Mouse (Mus musculus) heart, adult 11 months (tissue): ENCODE measurements at regions not wholly inside any gene's neighbourhood (a gene's known extent, or its start where the extent isn't known, plus 50 kb on each side); places are given as distances from the start of the nearest gene placed in this dataset.

Experiments
- DNase-seq: peaks from one replicate; pipeline ENCODE4 v3.0.0; 2022

GRCm38 (mm10) chr1:128667121-128667762 lies 75.1 kb upstream of the Cxcr4 start:
- no peak for DNase-seq

GRCm38 (mm10) chr1:128663207-128663606 lies 71.1 kb upstream of the Cxcr4 start:
- DNase-seq, result no peak

- DNase-seq, result no peak
These were observed 67.8 kb upstream of the Cxcr4 start for GRCm38 (mm10) chr1:128659857-128660256.

- no peak for DNase-seq
These were observed 66.7 kb upstream of the Cxcr4 start for GRCm38 (mm10) chr1:128658802-128659201.

- no peak for DNase-seq
These were observed 62.2 kb upstream of the Cxcr4 start for GRCm38 (mm10) chr1:128654099-128654862.

DNA sequence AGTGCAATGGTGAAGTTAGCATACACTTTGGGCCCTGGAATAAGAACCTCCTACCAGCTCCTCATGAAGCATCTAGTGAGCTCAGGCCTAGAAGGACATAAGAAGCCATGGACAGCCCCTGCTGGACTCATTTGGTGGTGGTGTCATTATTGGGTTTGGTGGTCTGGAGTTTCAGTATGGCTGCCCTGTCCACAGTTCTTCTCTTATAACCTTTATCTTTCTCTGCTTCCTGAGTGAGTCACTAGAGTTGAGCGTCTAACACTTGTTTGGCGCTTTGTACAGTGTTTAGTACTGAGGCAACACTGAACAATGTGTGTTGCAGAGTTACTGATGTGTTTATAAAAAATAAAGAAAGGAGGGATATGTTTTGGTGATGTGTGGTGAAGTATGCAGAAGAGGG lies 58.5 kb upstream of the Cxcr4 start:
- no peak for DNase-seq

DNA sequence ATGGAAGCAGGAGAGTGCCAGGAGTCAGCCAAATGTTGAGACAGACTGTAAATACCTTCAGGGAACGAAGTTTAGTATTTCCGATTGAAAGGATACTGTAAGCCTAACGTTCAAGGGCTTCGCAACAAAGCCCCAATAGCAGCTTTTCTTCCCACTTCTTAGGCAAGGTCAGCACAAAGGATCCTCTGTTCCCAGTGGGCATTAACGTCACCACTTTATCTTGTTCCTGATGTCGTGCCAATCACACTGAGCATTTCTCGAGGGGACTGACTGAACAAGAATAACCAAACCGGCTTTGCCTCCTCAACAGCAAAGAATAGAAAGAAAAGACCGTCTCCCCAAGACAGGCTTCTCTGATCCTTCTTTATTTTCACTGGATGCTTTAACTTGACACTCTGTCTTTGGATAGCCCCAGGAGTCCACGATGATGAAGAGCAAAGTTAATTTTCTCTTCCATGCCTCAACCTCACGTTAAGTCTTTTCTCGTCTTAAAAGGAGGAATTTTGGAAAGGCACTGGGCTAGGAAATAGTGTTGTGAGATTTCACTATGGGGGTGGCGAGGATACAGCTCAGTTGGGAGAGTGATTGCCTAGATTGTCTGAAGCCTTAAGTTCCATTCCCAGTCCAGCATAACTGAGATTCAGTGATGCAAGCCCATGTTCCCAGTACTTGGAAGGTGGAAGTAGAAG lies 57.5 kb upstream of the Cxcr4 start:
- peak; percentile 90 for DNase-seq

- peak; percentile 90 for DNase-seq
These were observed 51.3 kb upstream of the Cxcr4 start for GRCm38 (mm10) chr1:128643316-128643776.

- DNase-seq, result no peak
These were observed 50.1 kb upstream of the Cxcr4 start for GRCm38 (mm10) chr1:128642212-128642611.
